Mouse (Mus musculus) intestine, postnatal 0 days (tissue): ENCODE results near the gene Fap. TPM values are rescaled to one million over a fixed set of nuclear protein-coding genes. Genes with fewer than 3 reads are reported as not detected.

Experiments
- ATAC-seq: fragments of 200-750 bp; cut with Nextera tagmentation; 2 replicates; pipeline ENCODE4 v1.8.0; 2017; ENCODE audit warnings: mild to moderate bottlenecking, moderate TSS enrichment, moderate library complexity
- H3K27ac ChIP-seq: fragments of 300-500 bp; sonication (generic); 2 replicates; pipeline ENCODE4 v1.5.1; 2014; ENCODE audit warnings: mild to moderate bottlenecking, low read depth, low read length, moderate library complexity
- H3K27me3 ChIP-seq: fragments of 300-500 bp; sonication (generic); replicated peaks from 2 replicates; pipeline ENCODE4 v1.6.1; 2014; ENCODE audit warnings: low read length, mixed read lengths; ENCODE audit not compliant: control insufficient read depth, insufficient read depth
- H3K36me3 ChIP-seq: fragments of 300-500 bp; sonication (generic); 2 replicates; pipeline ENCODE4 v1.6.1; 2014; ENCODE audit warnings: mild to moderate bottlenecking, moderate library complexity; ENCODE audit not compliant: control insufficient read depth, insufficient read depth
- H3K4me1 ChIP-seq: fragments of 300-500 bp; sonication (generic); replicated peaks from 2 replicates; pipeline ENCODE4 v1.6.1; 2014; ENCODE audit warnings: antibody characterized with exemption, low read length, mixed read lengths; ENCODE audit not compliant: control insufficient read depth, insufficient read depth
- H3K4me2 ChIP-seq: fragments of 300-500 bp; sonication (generic); replicated peaks from 2 replicates; pipeline ENCODE4 v1.6.1; 2014; ENCODE audit warnings: low read depth, mild to moderate bottlenecking, moderate library complexity
- H3K4me3 ChIP-seq: fragments of 300-500 bp; sonication (generic); 2 replicates; pipeline ENCODE4 v1.5.1; 2014; ENCODE audit warnings: low read depth, low read length
- H3K9ac ChIP-seq: fragments of 300-500 bp; sonication (generic); 2 replicates; pipeline ENCODE4 v1.6.1; 2014; ENCODE audit warnings: mild to moderate bottlenecking, low read depth, low read length
- H3K9me3 ChIP-seq: fragments of 300-500 bp; sonication (generic); 2 replicates; pipeline ENCODE4 v1.6.1; 2016; ENCODE audit warnings: mixed run types; ENCODE audit not compliant: control insufficient read depth
- CTCF ChIP-seq: sonication (generic); IDR thresholded peaks from 2 replicates; pipeline ENCODE4 v1.5.1; 2016; ENCODE audit warnings: low read depth, mild to moderate bottlenecking, control low read depth, antibody characterized with exemption, moderate library complexity
- WGBS: fragments of 180-500 bp; shearing (Covaris S2); extraction: QIAGEN DNeasy Blood & Tissue Kit; methylation state at CpG from one replicate; pipeline ENCODE4 v1.1.7; 2014; 5-methylcytosine and 5-hydroxymethylcytosine counted together
- polyA plus RNA-seq: library from polyadenylated mRNA; unstranded; fragments of >200 nt; fragmentation: Nextera tagmentation; extraction: Ambion mirVana; gene quantifications from 2 replicates; pipeline ENCODE4 v1.2.1, GENCODE M21; 2015

Fap gene
- polyA plus RNA-seq, 1 experiment from 2014 or later: 2.8 TPM

- no peak for ATAC-seq
- H3K9ac ChIP-seq: no peak overlapping the region
- no peak overlapping the region for H3K27ac ChIP-seq
- 82% methylated on average over 4 of the region's 4 CpGs for WGBS
- H3K27me3 ChIP-seq: no peaks in the 10 kb centered on the region
- no peaks in the 10 kb centered on the region for H3K9me3 ChIP-seq
- no peak for TF ChIP-seq CTCF
- no peak overlapping the region for H3K4me3 ChIP-seq
- H3K4me2 ChIP-seq: no peak overlapping the region
- H3K4me1 ChIP-seq: no peaks in the 10 kb centered on the region
- no peaks in the 10 kb centered on the region for H3K36me3 ChIP-seq
These were observed 24.7 kb downstream of the Fap start for GRCm38 (mm10) chr2:62549131-62549530.

GRCm38 (mm10) chr2:62548104-62548503, 25.8 kb downstream of the Fap start:
- no peaks in the 10 kb centered on the region for H3K4me1 ChIP-seq
- no peak overlapping the region for H3K4me2 ChIP-seq
- WGBS: 94% methylated on average over 5 of the region's 5 CpGs
- no peaks in the 10 kb centered on the region for H3K9me3 ChIP-seq
- H3K27ac ChIP-seq: no peak overlapping the region
- ATAC-seq: no peak
- TF ChIP-seq CTCF: no peak
- no peak overlapping the region for H3K9ac ChIP-seq
- no peaks in the 10 kb centered on the region for H3K36me3 ChIP-seq
- H3K4me3 ChIP-seq: no peak overlapping the region
- H3K27me3 ChIP-seq: no peaks in the 10 kb centered on the region

GRCm38 (mm10) chr2:62535483-62535882, 38.4 kb downstream of the Fap start:
- Histone ChIP-seq H3K36me3 (no peaks in the 10 kb centered on the region), H3K9me3 (no peaks in the 10 kb centered on the region), H3K4me1 (no peaks in the 10 kb centered on the region), H3K4me3 (no peak overlapping the region), H3K27me3 (no peaks in the 10 kb centered on the region), H3K9ac (no peak overlapping the region), H3K4me2 (no peak overlapping the region), H3K27ac (no peak overlapping the region)
- TF ChIP-seq CTCF: no peak
- ATAC-seq: no peak
- WGBS: 47% methylated on average over 8 of the region's 8 CpGs

- H3K27me3 ChIP-seq: no peaks in the 10 kb centered on the region
- H3K4me3 ChIP-seq: no peak overlapping the region
- no peaks in the 10 kb centered on the region for H3K36me3 ChIP-seq
- ATAC-seq: no peak
- no peak overlapping the region for H3K4me2 ChIP-seq
- H3K27ac ChIP-seq: no peak overlapping the region
- 15% methylated on average over 1 of the region's 1 CpGs for WGBS
- no peak overlapping the region for H3K9ac ChIP-seq
- no peaks in the 10 kb centered on the region for H3K4me1 ChIP-seq
- no peak for TF ChIP-seq CTCF
- no peaks in the 10 kb centered on the region for H3K9me3 ChIP-seq
These were observed 42.8 kb downstream of the Fap start for GRCm38 (mm10) chr2:62531065-62531464.

GRCm38 (mm10) chr2:62526399-62526798, 47.5 kb downstream of the Fap start:
- Histone ChIP-seq H3K4me2 (no peak overlapping the region), H3K27ac (no peak overlapping the region), H3K9ac (no peak overlapping the region), H3K9me3 (no peaks in the 10 kb centered on the region), H3K4me3 (no peak overlapping the region), H3K27me3 (no peaks in the 10 kb centered on the region), H3K4me1 (no peaks in the 10 kb centered on the region), H3K36me3 (no peaks in the 10 kb centered on the region)
- TF ChIP-seq CTCF: no peak
- 93% methylated on average over 9 of the region's 9 CpGs for WGBS
- ATAC-seq: no peak

GRCm38 (mm10) chr2:62517790-62518189, 56.1 kb downstream of the Fap start:
- Histone ChIP-seq H3K36me3 (no peaks in the 10 kb centered on the region), H3K4me2 (no peak overlapping the region), H3K9me3 (no peaks in the 10 kb centered on the region), H3K27ac (no peak overlapping the region), H3K4me3 (no peak overlapping the region), H3K4me1 (no peaks in the 10 kb centered on the region), H3K27me3 (no peaks in the 10 kb centered on the region), H3K9ac (no peak overlapping the region)
- no peak for TF ChIP-seq CTCF
- 81% methylated on average over 2 of the region's 2 CpGs for WGBS
- no peak for ATAC-seq

GRCm38 (mm10) chr2:62514477-62514876, 59.4 kb downstream of the Fap start:
- Histone ChIP-seq H3K27ac (no peak overlapping the region), H3K9ac (no peak overlapping the region), H3K4me3 (no peak overlapping the region), H3K4me1 (no peaks in the 10 kb centered on the region), H3K36me3 (no peaks in the 10 kb centered on the region), H3K4me2 (no peak overlapping the region), H3K27me3 (no peaks in the 10 kb centered on the region), H3K9me3 (no peaks in the 10 kb centered on the region)
- no peak for TF ChIP-seq CTCF
- ATAC-seq: no peak
- 87% methylated on average over 6 of the region's 6 CpGs for WGBS
